Mouse (Mus musculus) hindbrain, embryonic 11.5 days (tissue): ENCODE results near the gene Gapdh. TPM values are rescaled to one million over a fixed set of nuclear protein-coding genes. Genes with fewer than 3 reads are reported as not detected.
A peak's percentile ranks its signal among the peaks of the same experiment; 100 is the strongest.
"Not testable (repeated sequence)": the region's sequence is repeated elsewhere in the genome, so short reads cannot be mapped to it uniquely, and the experiment has no call there.

Experiments
- ATAC-seq: fragments of 200-750 bp; cut with Nextera tagmentation; 2 replicates; pipeline ENCODE4 v1.8.0; 2017; ENCODE audit warnings: mild to moderate bottlenecking, moderate TSS enrichment, moderate library complexity; ENCODE audit not compliant: low FRiP score
- DNase-seq: peaks from one replicate; pipeline ENCODE4 v3.0.0-alpha.2; 2015; ENCODE audit warnings: low spot score
- H3K27ac ChIP-seq: fragments of 300-500 bp; sonication (generic); 2 replicates; pipeline ENCODE4 v1.5.1; 2014; ENCODE audit warnings: mild to moderate bottlenecking, low read depth, low read length
- H3K27me3 ChIP-seq: fragments of 300-500 bp; sonication (generic); 2 replicates; pipeline ENCODE4 v1.6.1; 2014; ENCODE audit warnings: mild to moderate bottlenecking, low read length, moderate library complexity, mixed read lengths; ENCODE audit not compliant: control insufficient read depth, insufficient read depth
- H3K36me3 ChIP-seq: fragments of 300-500 bp; sonication (generic); 2 replicates; pipeline ENCODE4 v1.6.1; 2014; ENCODE audit warnings: mild to moderate bottlenecking, low read length, moderate library complexity, mixed read lengths; ENCODE audit not compliant: control insufficient read depth, insufficient read depth
- H3K4me1 ChIP-seq: fragments of 300-500 bp; sonication (generic); replicated peaks from 2 replicates; pipeline ENCODE4 v1.6.1; 2014; ENCODE audit warnings: low read length, mixed read lengths; ENCODE audit not compliant: control insufficient read depth, insufficient read depth
- H3K4me2 ChIP-seq: fragments of 300-500 bp; sonication (generic); replicated peaks from 2 replicates; pipeline ENCODE4 v1.6.1; 2014; ENCODE audit warnings: mild to moderate bottlenecking, low read depth, low read length
- H3K4me3 ChIP-seq: fragments of 300-500 bp; sonication (generic); 2 replicates; pipeline ENCODE4 v1.5.1; 2014; ENCODE audit warnings: low read depth, low read length
- H3K9ac ChIP-seq: fragments of 300-500 bp; sonication (generic); 2 replicates; pipeline ENCODE4 v1.6.1; 2014; ENCODE audit warnings: low read depth, low read length
- H3K9me3 ChIP-seq: fragments of 300-500 bp; sonication (generic); 2 replicates; pipeline ENCODE4 v1.6.1; 2016; ENCODE audit warnings: low read length; ENCODE audit not compliant: control insufficient read depth
- whole genome bisulfite sequencing: fragments of 180-500 bp; shearing (Covaris S2); extraction: QIAGEN DNeasy Blood & Tissue Kit; methylation state at CpG from one replicate; pipeline ENCODE4 v1.1.7; 2014; 5-methylcytosine and 5-hydroxymethylcytosine counted together
- polyA plus RNA-seq: library from polyadenylated mRNA; unstranded; fragments of >200 nt; fragmentation: Nextera tagmentation; extraction: Ambion mirVana; gene quantifications from 2 replicates; pipeline ENCODE4 v1.2.1, GENCODE M21; 2014

Gapdh gene
- polyA plus RNA-seq, 1 experiment from 2014 or later = 2,070 TPM

DNA sequence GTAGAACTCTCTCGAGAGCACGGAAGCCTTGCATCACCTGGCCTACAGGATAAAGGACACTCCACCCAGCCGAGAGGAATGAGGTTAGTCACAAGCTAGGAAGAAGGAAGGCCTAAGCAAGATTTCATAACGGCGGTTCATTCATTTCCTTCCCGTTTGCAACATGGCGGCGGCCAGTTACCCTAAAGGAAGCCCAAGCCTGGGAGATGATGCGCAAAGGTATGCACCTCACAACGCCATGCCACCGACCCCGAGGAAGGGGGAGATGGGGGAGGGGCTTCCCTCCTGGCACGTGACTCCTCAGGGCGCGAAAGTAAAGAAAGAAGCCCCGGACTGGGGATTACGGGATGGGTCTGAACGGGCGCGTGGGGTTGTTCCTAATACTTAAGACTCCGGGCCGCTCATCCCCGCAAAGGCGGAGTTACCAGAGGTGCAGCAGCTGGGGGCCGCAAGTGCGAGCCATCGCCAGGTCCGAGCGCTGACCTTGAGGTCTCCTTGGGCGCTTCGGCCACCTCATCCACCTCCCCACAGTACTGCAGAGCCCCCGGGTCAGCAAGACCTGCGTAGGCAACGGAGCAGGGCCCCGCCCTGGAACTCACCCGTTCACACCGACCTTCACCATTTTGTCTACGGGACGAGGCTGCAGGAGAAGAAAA, 1.5 kb downstream of the Gapdh start:
- peaks cover 26% of the 10 kb centered on the region for H3K4me1 ChIP-seq
- H3K4me2 ChIP-seq = peak overlapping the region; percentile 95
- DNase-seq = peak; percentile 88
- H3K9ac ChIP-seq = peak overlapping the region; percentile 98
- peak overlapping the region; percentile 94 for H3K4me3 ChIP-seq
- peak overlapping the region; percentile 91 for H3K27ac ChIP-seq
- WGBS = under 1% methylated on average over 39 of the region's 39 CpGs
- H3K36me3 ChIP-seq = peaks cover 10% of the 10 kb centered on the region
- no peaks in the 10 kb centered on the region for H3K9me3 ChIP-seq
- peak; percentile 48 for ATAC-seq
- no peaks in the 10 kb centered on the region for H3K27me3 ChIP-seq

- Histone ChIP-seq H3K4me3 (peak overlapping the region; percentile 94), H3K27me3 (no peaks in the 10 kb centered on the region), H3K9ac (peak overlapping the region; percentile 98), H3K4me1 (peaks cover 26% of the 10 kb centered on the region), H3K27ac (peak overlapping the region; percentile 91), H3K4me2 (peak overlapping the region; percentile 95), H3K36me3 (peaks cover 11% of the 10 kb centered on the region), H3K9me3 (no peaks in the 10 kb centered on the region)
- 7% methylated on average over 20 of the region's 20 CpGs for WGBS
- DNase-seq (peak; percentile 48), ATAC-seq (no peak)
These were observed 2.2 kb downstream of the Gapdh start for GRCm38 (mm10) chr6:125163801-125164657.

- Histone ChIP-seq H3K36me3 (peaks cover 15% of the 10 kb centered on the region), H3K4me1 (peaks cover 26% of the 10 kb centered on the region)
- 76% methylated on average over 11 of the region's 16 CpGs for WGBS
- not testable (repeated sequence) for H3K27me3 ChIP-seq, ATAC-seq, DNase-seq, H3K9ac ChIP-seq, H3K27ac ChIP-seq, H3K4me2 ChIP-seq, H3K9me3 ChIP-seq, H3K4me3 ChIP-seq
These were observed 3.5 kb downstream of the Gapdh start for GRCm38 (mm10) chr6:125162615-125163305.

DNA sequence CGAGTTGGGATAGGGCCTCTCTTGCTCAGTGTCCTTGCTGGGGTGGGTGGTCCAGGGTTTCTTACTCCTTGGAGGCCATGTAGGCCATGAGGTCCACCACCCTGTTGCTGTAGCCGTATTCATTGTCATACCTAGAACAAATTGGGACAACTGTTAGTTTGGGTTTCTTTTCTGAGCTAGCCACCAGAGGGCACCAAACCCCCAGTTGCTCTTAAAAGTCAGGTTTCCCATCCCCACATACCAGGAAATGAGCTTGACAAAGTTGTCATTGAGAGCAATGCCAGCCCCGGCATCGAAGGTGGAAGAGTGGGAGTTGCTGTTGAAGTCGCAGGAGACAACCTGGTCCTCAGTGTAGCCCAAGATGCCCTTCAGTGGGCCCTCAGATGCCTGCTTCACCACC, 4.3 kb downstream of the Gapdh start:
- H3K9me3 ChIP-seq, H3K4me2 ChIP-seq, H3K27ac ChIP-seq, ATAC-seq, H3K27me3 ChIP-seq, H3K9ac ChIP-seq, H3K4me3 ChIP-seq: not testable (repeated sequence)
- H3K36me3 ChIP-seq = peaks cover 12% of the 10 kb centered on the region
- DNase-seq = peak; percentile 80
- WGBS = 9% methylated on average over 3 of the region's 5 CpGs
- H3K4me1 ChIP-seq = peaks cover 20% of the 10 kb centered on the region

- 0 out of 2 replicates have a peak overlapping the region, but pooled peaks have one; percentile 24 for H3K27ac ChIP-seq
- peaks cover 12% of the 10 kb centered on the region for H3K36me3 ChIP-seq
- ATAC-seq (no peak), DNase-seq (peak; percentile 59)
- no peak overlapping the region for H3K4me2 ChIP-seq
- no peak overlapping the region for H3K9ac ChIP-seq
- no peak overlapping the region for H3K4me3 ChIP-seq
- WGBS = 18% methylated on average over 22 of the region's 22 CpGs
- H3K27me3 ChIP-seq = no peaks in the 10 kb centered on the region
- no peaks in the 10 kb centered on the region for H3K9me3 ChIP-seq
- peaks cover 12% of the 10 kb centered on the region for H3K4me1 ChIP-seq
These were observed 5.2 kb downstream of the Gapdh start for GRCm38 (mm10) chr6:125160854-125161760.

GRCm38 (mm10) chr6:125160558-125160853, 5.8 kb downstream of the Gapdh start:
- Histone ChIP-seq H3K27ac (0 out of 2 replicates have a peak overlapping the region, but pooled peaks have one; percentile 24), H3K4me3 (no peak overlapping the region), H3K4me1 (peaks cover 9% of the 10 kb centered on the region), H3K9ac (no peak overlapping the region), H3K9me3 (no peaks in the 10 kb centered on the region), H3K36me3 (peaks cover 12% of the 10 kb centered on the region), H3K27me3 (no peaks in the 10 kb centered on the region), H3K4me2 (no peak overlapping the region)
- no peak for ATAC-seq
- 64% methylated on average over 10 of the region's 10 CpGs for WGBS
- peak; percentile 43 for DNase-seq

DNA sequence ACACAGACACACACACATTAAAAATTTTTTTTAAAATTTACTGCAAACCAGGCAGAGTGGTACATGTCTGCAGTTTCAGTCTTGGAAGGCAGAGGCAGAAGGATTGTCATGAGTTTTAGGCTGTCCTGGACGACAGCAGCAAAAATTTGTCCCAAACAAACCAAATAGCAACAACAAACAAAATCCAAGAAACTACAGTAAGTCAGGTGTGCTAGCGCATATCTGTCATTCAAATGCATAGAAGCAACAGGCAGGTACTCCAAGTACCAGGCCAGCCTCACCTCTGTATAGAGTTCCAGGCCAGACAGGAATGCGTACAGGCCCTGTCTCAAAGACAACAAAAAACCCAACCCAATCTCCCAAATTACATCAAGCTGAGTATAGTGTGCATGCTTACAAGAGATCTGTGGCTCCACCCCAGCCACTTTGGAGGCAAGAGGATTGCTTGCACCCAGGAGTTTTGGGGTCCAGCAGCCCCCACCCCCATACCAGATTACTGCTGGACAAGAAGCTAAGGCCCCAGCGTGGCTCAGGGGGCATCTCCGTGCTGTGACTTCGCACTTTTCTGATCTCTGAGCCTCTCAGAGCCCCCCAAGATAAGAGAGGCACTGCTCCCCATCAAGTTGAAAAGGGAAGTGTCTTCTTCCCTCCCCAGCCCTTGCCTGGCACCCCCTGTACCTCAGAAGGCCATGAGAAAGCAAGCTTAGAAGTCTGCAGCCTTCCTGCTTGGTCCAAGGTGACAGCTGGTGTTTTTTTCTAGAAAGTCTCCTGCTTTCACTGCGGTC, 6.3 kb downstream of the Gapdh start:
- no peak overlapping the region for H3K4me2 ChIP-seq
- no peak overlapping the region for H3K4me3 ChIP-seq
- no peaks in the 10 kb centered on the region for H3K27me3 ChIP-seq
- peaks cover 12% of the 10 kb centered on the region for H3K36me3 ChIP-seq
- H3K4me1 ChIP-seq = peaks cover 9% of the 10 kb centered on the region
- WGBS = 88% methylated on average over 7 of the region's 7 CpGs
- DNase-seq (no peak), ATAC-seq (no peak)
- no peaks in the 10 kb centered on the region for H3K9me3 ChIP-seq
- 0 out of 2 replicates have a peak overlapping the region, but pooled peaks have one; percentile 24 for H3K27ac ChIP-seq
- H3K9ac ChIP-seq = no peak overlapping the region
